Mouse (Mus musculus) kidney, adult 2 months (tissue): ENCODE data around the gene Esr1.

Experiments used
- CTCF ChIP-seq: fragments of 200-500 bp; conservative IDR thresholded peaks from 2 replicates; pipeline ENCODE4 v1.5.1; 2011; ENCODE audit warnings: low read depth, mild to moderate bottlenecking, control low read depth, low read length, moderate library complexity, mixed read lengths; ENCODE audit not compliant: insufficient read depth, insufficient read length
- POLR2A ChIP-seq: fragments of 200-500 bp; IDR thresholded peaks from one replicate; pipeline ENCODE4 v1.6.1; 2011; ENCODE audit warnings: low read depth, low read length, control low read depth

DNA sequence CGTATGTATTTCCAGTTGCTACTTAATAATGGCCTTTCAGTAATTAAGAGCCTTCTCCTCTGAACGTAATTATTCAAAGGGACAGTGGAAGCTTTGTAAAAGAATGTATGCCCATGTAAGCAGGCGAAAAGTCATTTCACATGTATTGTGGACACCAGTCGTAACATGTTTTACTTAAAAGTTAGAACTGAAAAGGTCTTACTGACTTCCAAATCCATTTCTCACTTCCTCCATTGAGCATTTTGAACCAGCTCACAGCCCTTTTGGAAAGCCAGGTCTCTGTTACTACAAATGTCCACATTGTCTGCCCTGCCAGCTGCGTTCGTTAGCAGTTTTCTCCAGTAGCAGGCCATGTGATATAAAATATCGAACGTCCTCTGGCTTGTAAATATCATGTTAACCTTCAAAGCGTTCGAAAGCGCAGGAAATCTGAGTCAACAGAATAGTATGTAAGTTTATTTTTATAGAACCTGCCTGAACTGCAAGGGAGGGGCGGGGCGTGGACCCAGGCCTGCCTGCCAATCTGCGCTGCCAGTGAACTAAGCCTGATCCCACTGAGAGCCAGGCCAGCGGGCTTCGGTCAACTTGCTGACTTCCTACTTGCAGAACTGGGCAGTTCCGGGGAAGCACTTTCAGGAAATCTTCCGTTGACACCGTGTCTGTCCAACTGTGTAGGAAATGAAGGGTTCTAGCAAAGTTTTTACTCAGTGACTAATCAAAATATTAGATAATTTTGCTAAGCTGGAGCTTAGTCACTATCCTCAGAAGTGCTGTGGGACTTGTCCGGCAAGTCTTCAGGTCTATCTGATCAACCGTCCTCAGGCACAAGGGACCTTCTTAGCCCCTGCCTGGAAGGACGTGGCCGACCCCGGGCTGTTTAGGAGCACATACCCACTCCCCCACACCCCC is 9.5 kb downstream of the Esr1 start:
- no peak for TF ChIP-seq POLR2A
- no peak for TF ChIP-seq CTCF
